Mouse (Mus musculus) brain, adult 2 months (tissue): ENCODE measurements at regions not wholly inside any gene's neighbourhood (a gene's known extent, or its start where the extent isn't known, plus 50 kb on each side); places are given as distances from the start of the nearest gene placed in this dataset.
A peak's percentile ranks its signal among the peaks of the same experiment; 100 is the strongest.

Source experiments
- DNase-seq: peaks from one replicate; pipeline ENCODE4 v3.0.0; 2011; ENCODE audit warnings: low read depth, low spot score

GRCm38 (mm10) chr8:87209295-87209694, 263.1 kb downstream of the Cbln1 start:
- peak; percentile 88 for DNase-seq

- DNase-seq: peak; percentile 77
Measured at GRCm38 (mm10) chr8:87208036-87208435, 264.4 kb downstream of the Cbln1 start.

GRCm38 (mm10) chr8:87202639-87203160, 269.7 kb downstream of the Cbln1 start:
- DNase-seq: no peak

GRCm38 (mm10) chr8:87199461-87200131, 272.8 kb downstream of the Cbln1 start:
- DNase-seq: peak; percentile 41

GRCm38 (mm10) chr8:87197867-87198536, 274.4 kb downstream of the Cbln1 start:
- DNase-seq: peak; percentile 49

GRCm38 (mm10) chr8:87197000-87197399, 275.4 kb downstream of the Cbln1 start:
- no peak for DNase-seq

- DNase-seq: no peak
Measured at GRCm38 (mm10) chr8:87196050-87196449, 276.4 kb downstream of the Cbln1 start.

GRCm38 (mm10) chr8:87189791-87190385, 282.5 kb downstream of the Cbln1 start:
- DNase-seq: peak; percentile 23

GRCm38 (mm10) chr8:87182888-87183287, 289.5 kb downstream of the Cbln1 start:
- DNase-seq: peak; percentile 15

GRCm38 (mm10) chr8:87178561-87178960, 293.5 kb upstream of the N4bp1 start:
- peak; percentile 67 for DNase-seq

GRCm38 (mm10) chr8:87177620-87178019, 292.6 kb upstream of the N4bp1 start:
- no peak for DNase-seq

GRCm38 (mm10) chr8:87175097-87175496, 290.0 kb upstream of the N4bp1 start:
- DNase-seq: peak; percentile 60

GRCm38 (mm10) chr8:87173720-87174119, 288.7 kb upstream of the N4bp1 start:
- peak; percentile 8 for DNase-seq

GRCm38 (mm10) chr8:87166771-87167170, 281.7 kb upstream of the N4bp1 start:
- DNase-seq: peak; percentile 8

GRCm38 (mm10) chr8:87160416-87160815, 275.4 kb upstream of the N4bp1 start:
- DNase-seq: peak; percentile 18

GRCm38 (mm10) chr8:87158322-87158721, 273.3 kb upstream of the N4bp1 start:
- peak; percentile 53 for DNase-seq

- DNase-seq: no peak
Measured at GRCm38 (mm10) chr8:87155819-87156425, 270.9 kb upstream of the N4bp1 start.

- DNase-seq: peak; percentile 12
Measured at GRCm38 (mm10) chr8:87152068-87152915, 267.2 kb upstream of the N4bp1 start.

- DNase-seq: no peak
Measured at GRCm38 (mm10) chr8:87148853-87149252, 263.8 kb upstream of the N4bp1 start.

- no peak for DNase-seq
Measured at GRCm38 (mm10) chr8:87147704-87148103, 262.6 kb upstream of the N4bp1 start.

- no peak for DNase-seq
Measured at GRCm38 (mm10) chr8:87137412-87137811, 252.4 kb upstream of the N4bp1 start.
